Mouse (Mus musculus): ENCODE results near the gene Fbxl3.

- TF ChIP-seq CTCF (IDR thresholded peaks at IDR 0.05; ENCODE audit: borderline replicate concordance, extremely low read depth, insufficient read depth, insufficient read length) (no peak), POLR2A (IDR thresholded peaks at IDR 0.05; ENCODE audit: borderline replicate concordance, extremely low read depth, insufficient read depth, insufficient read length, poor library complexity, severe bottlenecking) (no peak)
These were observed 26.4 kb upstream of the Fbxl3 start for GRCm38 (mm10) chr14:103125756-103126155.
